Mouse (Mus musculus) olfactory bulb, adult 2 months (tissue): ENCODE measurements around the gene Bcas3.

Source experiments
- CTCF ChIP-seq: fragments of 200-500 bp; IDR thresholded peaks from 2 replicates; pipeline ENCODE4 v1.5.1; 2012; ENCODE audit warnings: low read depth, mild to moderate bottlenecking, low read length, moderate library complexity; ENCODE audit not compliant: insufficient read depth
- POLR2A ChIP-seq: fragments of 200-500 bp; IDR thresholded peaks from 2 replicates; pipeline ENCODE4 v1.6.1; 2012; ENCODE audit warnings: mild to moderate bottlenecking, low read depth, low read length, moderate library complexity; ENCODE audit not compliant: insufficient read depth

GRCm38 (mm10) chr11:85613035-85613434 is 260.1 kb downstream of the Bcas3 start:
- TF ChIP-seq CTCF (no peak), POLR2A (no peak)
